Mouse (Mus musculus) spleen, postnatal 36 days (tissue): Measurements from ENCODE around the gene Hist1h4f.

Experiments
- DNase-seq, 2 experiments: peaks; one replicate each; pipeline ENCODE4 v3.0.0; 2022; ENCODE audit warnings: low spot score in 2 of 2, mixed read lengths in 1 of 2

Hist1h4f gene

GRCm38 (mm10) chr13:23515826-23516620 is 35.4 kb downstream of the Hist1h4f start:
- DNase-seq: no peak

DNA sequence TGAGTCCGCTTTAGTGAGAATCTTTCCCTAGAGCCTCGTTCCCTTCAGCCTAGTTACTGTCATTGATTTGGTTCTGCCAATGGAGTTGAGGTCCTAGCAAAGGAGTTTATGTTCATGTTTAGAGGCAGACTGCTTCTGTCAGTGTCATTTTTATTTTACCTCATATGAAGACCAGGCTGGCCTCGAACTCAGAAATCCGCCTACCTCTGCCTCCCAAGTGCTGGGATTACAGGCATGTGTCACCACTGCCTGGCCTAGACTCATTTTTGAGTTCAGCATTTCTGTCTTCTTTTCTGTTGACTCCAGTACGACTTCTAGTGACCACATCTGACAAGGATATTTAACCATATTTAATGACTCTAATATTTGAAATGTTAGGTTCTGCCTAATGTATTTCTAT is 36.2 kb downstream of the Hist1h4f start:
- DNase-seq: no peak

DNA sequence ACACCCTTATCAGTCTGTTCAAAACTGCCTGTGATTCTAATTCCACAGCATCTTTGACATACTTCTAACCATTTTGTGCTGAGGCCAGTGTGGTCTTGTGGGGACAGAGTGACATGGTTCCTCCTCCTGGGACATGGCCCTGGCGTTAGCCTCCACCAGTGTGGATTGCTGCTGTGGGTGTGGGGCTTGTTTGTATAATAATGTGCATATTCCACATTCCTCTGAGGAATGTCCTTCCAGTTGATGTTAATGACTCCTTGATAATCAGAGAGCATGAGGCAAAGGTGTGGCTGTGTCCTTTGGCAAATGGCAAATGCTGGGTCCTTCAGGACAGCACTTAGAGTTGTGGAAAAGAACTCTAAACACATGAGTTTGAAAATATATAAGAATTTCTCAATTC is 37.9 kb downstream of the Hist1h4f start:
- no peak for DNase-seq

- DNase-seq: no peak
These were observed 41.3 kb downstream of the Hist1h4f start for GRCm38 (mm10) chr13:23510127-23510526.

GRCm38 (mm10) chr13:23506819-23507515 is 44.5 kb downstream of the Hist1h4f start:
- DNase-seq: no peak

DNA sequence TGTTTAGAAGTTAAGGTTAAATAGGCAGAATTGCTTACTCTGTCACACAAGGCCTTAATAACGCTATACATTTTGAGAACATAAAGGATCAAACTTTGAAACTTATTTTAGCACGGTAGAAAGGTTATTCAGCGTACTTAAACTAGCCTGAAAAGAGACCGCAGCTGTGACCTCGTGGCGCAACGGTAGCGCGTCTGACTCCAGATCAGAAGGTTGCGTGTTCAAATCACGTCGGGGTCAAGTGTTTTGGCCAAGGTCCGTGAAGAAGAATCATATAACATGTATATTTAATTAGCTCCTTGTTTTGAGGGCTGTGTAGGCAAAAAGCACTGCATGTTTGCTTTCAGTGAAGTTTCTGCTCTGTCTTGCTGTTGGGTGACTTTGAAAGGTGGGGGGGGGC is 45.1 kb downstream of the Hist1h4f start:
- peak; percentile 41 to 44 for DNase-seq

DNA sequence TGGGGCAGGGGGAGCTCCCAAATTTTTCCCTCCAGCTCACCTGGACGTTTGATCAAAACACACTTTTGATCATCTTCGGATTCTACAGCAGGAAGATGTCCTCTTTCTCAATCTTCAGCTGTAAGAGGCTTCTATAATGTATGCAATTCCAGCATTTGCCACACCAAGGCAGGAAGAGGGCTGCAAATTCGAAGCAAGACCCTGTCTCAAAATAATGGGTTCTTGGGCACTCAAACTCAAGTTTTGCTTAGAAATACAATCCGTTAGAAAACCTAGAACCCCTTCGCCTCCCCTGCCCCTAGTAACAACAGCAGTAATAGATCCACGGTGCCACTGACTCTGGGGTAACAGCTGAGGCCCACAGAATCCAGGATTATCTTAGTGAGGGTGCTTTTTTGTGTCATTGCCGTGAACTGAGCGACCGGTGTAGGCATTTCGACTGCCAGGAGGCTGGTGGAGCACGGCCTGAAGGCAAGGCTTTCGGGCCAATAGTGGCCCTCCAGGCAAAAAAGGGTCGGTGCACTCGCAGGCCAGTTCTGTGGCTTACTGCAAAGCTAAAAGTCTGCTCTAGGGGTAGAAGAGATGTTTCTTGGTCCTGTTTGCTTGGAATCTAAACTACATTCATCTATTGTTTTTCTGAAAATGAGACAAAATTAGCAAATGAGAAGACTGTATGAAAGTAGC is 45.6 kb downstream of the Hist1h4f start:
- DNase-seq: no peak

DNA sequence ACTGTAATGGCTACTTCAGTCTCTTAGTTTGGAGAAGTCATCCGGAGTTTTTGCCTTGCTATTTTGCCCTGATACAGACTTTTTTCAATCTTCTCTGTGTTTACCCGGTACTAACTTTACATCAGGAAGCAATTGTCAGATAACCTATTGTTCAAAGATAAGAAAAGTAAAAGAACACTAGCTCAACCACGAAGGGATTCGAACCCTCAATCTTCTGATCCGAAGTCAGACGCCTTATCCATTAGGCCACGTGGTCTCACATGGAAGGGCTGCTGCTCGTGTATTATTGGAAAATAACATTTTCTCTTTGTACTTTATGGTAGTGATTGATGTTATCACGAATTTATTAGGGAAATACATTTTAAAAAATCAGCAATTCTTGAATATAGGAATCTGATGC is 47.7 kb downstream of the Hist1h4f start:
- peak; percentile 21 to 50 for DNase-seq

DNA sequence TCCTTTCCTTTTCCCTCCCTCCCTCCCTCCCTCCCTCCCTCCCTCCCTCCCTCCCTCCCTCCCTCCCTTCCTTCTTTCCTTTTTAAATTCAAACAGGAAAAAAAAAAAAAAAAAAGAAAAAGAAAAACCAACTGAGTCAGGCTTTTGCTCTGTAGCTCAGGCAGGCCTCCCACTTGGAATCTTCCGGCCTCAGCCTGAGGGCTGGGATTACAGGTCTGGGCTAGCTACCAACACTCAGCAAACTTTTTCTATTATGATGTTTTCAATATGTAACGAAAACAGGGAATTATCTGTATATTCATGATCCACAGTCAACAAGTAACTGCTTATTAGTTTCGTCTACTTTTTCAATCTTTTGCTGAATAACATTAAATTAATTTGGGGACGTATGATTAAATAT is 48.5 kb downstream of the Hist1h4f start:
- DNase-seq: no peak

GRCm38 (mm10) chr13:23502031-23502567 is 49.3 kb downstream of the Hist1h4f start:
- DNase-seq: no peak

- no peak for DNase-seq
These were observed 49.9 kb downstream of the Hist1h4f start for GRCm38 (mm10) chr13:23501511-23501910.
